Mouse (Mus musculus) hindbrain, postnatal 0 days (tissue): ENCODE measurements around the gene Mtmr4. TPM values are rescaled to one million over a fixed set of nuclear protein-coding genes. Genes with fewer than 3 reads are reported as not detected.

Source experiments
- ATAC-seq: fragments of 200-750 bp; cut with Nextera tagmentation; 2 replicates; pipeline ENCODE4 v1.8.0; 2017; ENCODE audit warnings: mild to moderate bottlenecking, moderate TSS enrichment, moderate library complexity
- DNase-seq: peaks from one replicate; pipeline ENCODE4 v3.0.0-alpha.2; 2015; ENCODE audit warnings: low spot score
- H3K27ac ChIP-seq: fragments of 300-500 bp; sonication (generic); 2 replicates; pipeline ENCODE4 v1.5.1; 2014; ENCODE audit warnings: mild to moderate bottlenecking
- H3K27me3 ChIP-seq: fragments of 300-500 bp; sonication (generic); 2 replicates; pipeline ENCODE4 v1.6.1; 2014; ENCODE audit warnings: low read length, mixed read lengths; ENCODE audit not compliant: insufficient read depth
- H3K36me3 ChIP-seq: fragments of 300-500 bp; sonication (generic); 2 replicates; pipeline ENCODE4 v1.6.1; 2014; ENCODE audit warnings: low read length, mixed read lengths; ENCODE audit not compliant: insufficient read depth
- H3K4me1 ChIP-seq: fragments of 300-500 bp; sonication (generic); 2 replicates; pipeline ENCODE4 v1.6.1; 2014; ENCODE audit warnings: antibody characterized with exemption, low read length, mixed read lengths; ENCODE audit not compliant: insufficient read depth
- H3K4me2 ChIP-seq: fragments of 300-500 bp; sonication (generic); 2 replicates; pipeline ENCODE4 v1.6.1; 2014; ENCODE audit warnings: low read depth, mild to moderate bottlenecking, low read length, moderate library complexity, mixed read lengths
- H3K4me3 ChIP-seq: fragments of 300-500 bp; sonication (generic); 2 replicates; pipeline ENCODE4 v1.5.1; 2014; ENCODE audit warnings: low read length
- H3K9ac ChIP-seq: fragments of 300-500 bp; sonication (generic); replicated peaks from 2 replicates; pipeline ENCODE4 v1.6.1; 2014; ENCODE audit warnings: mild to moderate bottlenecking, low read length, moderate library complexity, mixed read lengths
- H3K9me3 ChIP-seq: fragments of 300-500 bp; sonication (generic); 2 replicates; pipeline ENCODE4 v1.6.1; 2016; ENCODE audit warnings: low read length, mixed read lengths
- CTCF ChIP-seq: IDR thresholded peaks from 2 replicates; pipeline ENCODE4 v1.5.1; 2016; ENCODE audit warnings: antibody characterized with exemption, control low read depth, low read depth
- whole genome bisulfite sequencing: fragments of 180-500 bp; shearing (Covaris S2); extraction: QIAGEN DNeasy Blood & Tissue Kit; methylation state at CpG from one replicate; pipeline ENCODE4 v1.1.7; 2014; 5-methylcytosine and 5-hydroxymethylcytosine counted together
- polyA plus RNA-seq: library from polyadenylated mRNA; unstranded; fragments of >200 nt; fragmentation: Nextera tagmentation; extraction: Ambion mirVana; gene quantifications from 2 replicates; pipeline ENCODE4 v1.2.1, GENCODE M21; 2015
- total RNA-seq: library from RNA; depleted of rRNA; stranded (reverse); fragments of >200 nt; gene quantifications from 2 replicates; pipeline ENCODE4 v1.2.3, GENCODE M21; 2014; rRNA removed

Gene Mtmr4
- total RNA-seq (110 and 125 TPM in 2 replicates), polyA plus RNA-seq (30.6 and 34.8 TPM in 2 replicates)

DNA sequence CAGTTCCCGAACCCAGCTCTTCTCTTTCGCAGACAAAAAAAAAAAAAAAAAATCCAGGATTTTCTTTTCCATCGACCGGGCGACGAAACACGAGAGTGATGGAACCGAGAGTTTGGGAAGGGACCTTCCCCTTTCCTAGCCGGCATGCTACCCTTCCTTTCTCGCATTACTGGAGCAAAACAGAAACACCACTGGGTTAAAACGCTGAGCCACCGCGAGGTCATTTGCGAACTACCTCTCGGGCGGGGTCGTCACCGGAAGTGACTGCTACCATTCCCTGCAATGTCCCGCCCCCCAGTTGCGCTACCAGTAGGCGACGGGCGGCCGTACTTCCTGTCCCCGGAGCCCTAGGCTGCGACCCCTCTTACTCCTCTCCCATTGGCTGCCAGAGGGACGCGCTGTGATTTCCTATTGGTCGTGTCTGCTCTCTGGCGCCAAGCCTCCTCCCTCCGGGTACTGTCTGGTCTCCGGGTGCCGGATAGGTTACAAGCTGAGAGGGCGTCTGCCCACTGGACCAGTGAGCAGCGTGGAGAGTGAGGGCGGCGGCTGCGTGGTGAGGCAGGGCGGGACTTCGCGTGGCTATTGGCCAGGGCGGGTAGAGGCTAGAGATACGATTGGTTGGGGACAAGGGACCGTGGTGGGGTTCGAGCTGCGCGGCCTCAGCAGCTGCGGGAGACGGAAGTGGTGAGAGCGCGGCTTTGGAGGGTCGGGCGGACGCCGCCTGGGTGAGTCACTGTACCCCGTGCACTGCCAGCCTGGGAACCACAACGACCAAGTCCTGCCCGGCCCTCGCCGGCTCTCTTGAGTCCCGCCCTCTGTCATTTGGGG lies at the start of gene Mtmr4:
Mtmr4 (plus strand) TSS at position 637 of the 828 bp plus-strand sequence.
- WGBS: under 1% methylated on average over 56 of the region's 61 CpGs
- no peaks in the 10 kb centered on the region for H3K9me3 ChIP-seq
- H3K27me3 ChIP-seq: no peaks in the 10 kb centered on the region
- H3K4me2 ChIP-seq: peak within 1 kb of the TSS; percentile 93
- DNase-seq (peak; percentile 99), ATAC-seq (peak; percentile 98)
- H3K36me3 ChIP-seq: no peaks in the 10 kb centered on the region
- peak within 1 kb of the TSS; percentile 93 for H3K27ac ChIP-seq
- H3K9ac ChIP-seq: peak within 1 kb of the TSS; percentile 82
- H3K4me3 ChIP-seq: peak within 1 kb of the TSS; percentile 70
- peak; percentile 33 for TF ChIP-seq CTCF
- peaks cover 26% of the 10 kb centered on the region for H3K4me1 ChIP-seq

DNA sequence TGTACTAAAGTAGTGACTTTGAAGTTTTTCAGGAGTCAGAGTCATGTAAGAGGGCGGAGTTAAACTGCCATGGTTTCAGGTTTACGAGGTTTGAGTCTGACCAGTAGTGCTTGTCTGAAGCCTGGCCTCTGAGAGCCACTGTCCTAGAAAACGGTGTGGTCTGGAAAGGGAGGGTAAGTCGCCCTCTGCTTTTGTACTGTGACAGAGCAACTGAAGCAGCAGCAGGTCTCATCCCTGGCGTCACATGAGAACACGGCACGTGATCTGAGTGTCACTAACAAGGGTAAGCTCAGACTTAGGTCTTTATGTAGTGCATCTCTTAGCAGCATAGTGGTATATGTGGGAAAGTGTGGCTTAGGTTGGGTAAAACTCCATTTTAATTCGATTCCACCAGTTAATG lies 49.7 kb upstream of the Mtmr4 start:
- H3K27me3 ChIP-seq: no peaks in the 10 kb centered on the region
- WGBS: 40% methylated on average over 8 of the region's 8 CpGs
- H3K4me3 ChIP-seq: no peak overlapping the region
- peaks cover 3% of the 10 kb centered on the region; the same call in 1 of the 2 replicates for H3K4me1 ChIP-seq
- no peak for TF ChIP-seq CTCF
- no peak for DNase-seq
- no peak for ATAC-seq
- no peak overlapping the region for H3K9ac ChIP-seq
- H3K4me2 ChIP-seq: no peak overlapping the region
- no peaks in the 10 kb centered on the region for H3K9me3 ChIP-seq
- no peaks in the 10 kb centered on the region for H3K36me3 ChIP-seq
- H3K27ac ChIP-seq: no peak overlapping the region

DNA sequence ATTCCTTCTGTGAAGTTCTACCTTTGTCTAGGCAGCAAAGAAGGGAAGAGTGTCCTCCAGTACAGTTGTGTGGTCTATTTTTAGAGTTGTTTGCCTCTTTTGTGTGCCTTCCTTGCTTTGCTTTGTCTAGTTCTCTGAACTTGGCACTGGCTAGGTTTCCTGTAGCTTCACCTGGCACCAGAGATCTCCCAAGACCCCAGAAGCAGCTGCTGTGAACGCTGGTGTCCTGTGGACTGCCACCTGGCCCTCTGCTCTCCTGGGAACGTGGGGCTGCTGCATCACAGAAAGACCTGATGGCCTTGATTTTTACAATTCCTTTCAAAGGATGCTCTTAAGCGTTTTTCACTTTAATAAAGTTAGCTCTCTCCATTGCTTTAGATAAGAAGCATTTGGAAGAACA lies 49.1 kb upstream of the Mtmr4 start:
- 30% methylated on average over 3 of the region's 3 CpGs for WGBS
- H3K27ac ChIP-seq: no peak overlapping the region
- DNase-seq: peak; percentile 34
- H3K9me3 ChIP-seq: no peaks in the 10 kb centered on the region
- no peak overlapping the region for H3K4me3 ChIP-seq
- H3K9ac ChIP-seq: no peak overlapping the region
- no peak for ATAC-seq
- peaks cover 3% of the 10 kb centered on the region; the same call in 1 of the 2 replicates for H3K4me1 ChIP-seq
- TF ChIP-seq CTCF: no peak
- no peak overlapping the region for H3K4me2 ChIP-seq
- no peaks in the 10 kb centered on the region for H3K36me3 ChIP-seq
- no peaks in the 10 kb centered on the region for H3K27me3 ChIP-seq

DNA sequence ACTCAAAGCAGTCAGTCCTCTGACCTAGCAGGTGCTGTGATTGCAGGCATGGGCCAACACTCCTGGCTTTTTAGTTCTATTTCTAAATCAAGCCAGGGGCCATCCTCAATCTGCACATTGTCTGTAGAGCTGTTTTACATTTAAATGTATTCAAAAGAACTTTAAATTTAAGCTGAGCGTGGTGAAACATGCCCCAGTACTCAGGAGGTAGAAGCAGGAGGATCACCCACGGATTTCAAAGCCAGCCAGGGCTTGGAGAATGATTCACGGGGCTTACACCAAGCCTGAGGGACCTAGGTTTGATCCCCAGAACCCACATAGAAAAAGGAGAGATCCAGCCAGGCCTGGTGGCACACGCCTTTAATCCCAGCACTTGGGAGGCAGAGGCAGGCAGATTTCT lies 38.6 kb upstream of the Mtmr4 start:
- 76% methylated on average over 4 of the region's 4 CpGs for WGBS
- H3K4me2 ChIP-seq: no peak overlapping the region
- no peaks in the 10 kb centered on the region for H3K9me3 ChIP-seq
- TF ChIP-seq CTCF: no peak
- no peak overlapping the region for H3K4me3 ChIP-seq
- no peak for ATAC-seq
- H3K36me3 ChIP-seq: no peaks in the 10 kb centered on the region
- no peak overlapping the region for H3K27ac ChIP-seq
- no peak overlapping the region for H3K9ac ChIP-seq
- H3K27me3 ChIP-seq: no peaks in the 10 kb centered on the region
- no peaks in the 10 kb centered on the region for H3K4me1 ChIP-seq
- no peak for DNase-seq

- TF ChIP-seq CTCF: no peak
- ATAC-seq (no peak), DNase-seq (no peak)
- H3K27ac ChIP-seq: no peak overlapping the region
- H3K36me3 ChIP-seq: no peaks in the 10 kb centered on the region
- no peaks in the 10 kb centered on the region for H3K9me3 ChIP-seq
- 32% methylated on average over 5 of the region's 5 CpGs for WGBS
- no peak overlapping the region for H3K4me2 ChIP-seq
- H3K4me1 ChIP-seq: no peaks in the 10 kb centered on the region
- H3K27me3 ChIP-seq: no peaks in the 10 kb centered on the region
- no peak overlapping the region for H3K9ac ChIP-seq
- H3K4me3 ChIP-seq: no peak overlapping the region
Observed at GRCm38 (mm10) chr11:87554386-87554785, 37.6 kb upstream of the Mtmr4 start.

- Histone ChIP-seq H3K9ac (no peak overlapping the region), H3K27ac (no peak overlapping the region), H3K27me3 (no peaks in the 10 kb centered on the region), H3K36me3 (no peaks in the 10 kb centered on the region), H3K4me3 (no peak overlapping the region), H3K4me1 (no peaks in the 10 kb centered on the region), H3K4me2 (no peak overlapping the region), H3K9me3 (no peaks in the 10 kb centered on the region)
- DNase-seq (no peak), ATAC-seq (no peak)
- WGBS: 37% methylated on average over 2 of the region's 2 CpGs
- no peak for TF ChIP-seq CTCF
Observed at GRCm38 (mm10) chr11:87555106-87555703, 36.8 kb upstream of the Mtmr4 start.

DNA sequence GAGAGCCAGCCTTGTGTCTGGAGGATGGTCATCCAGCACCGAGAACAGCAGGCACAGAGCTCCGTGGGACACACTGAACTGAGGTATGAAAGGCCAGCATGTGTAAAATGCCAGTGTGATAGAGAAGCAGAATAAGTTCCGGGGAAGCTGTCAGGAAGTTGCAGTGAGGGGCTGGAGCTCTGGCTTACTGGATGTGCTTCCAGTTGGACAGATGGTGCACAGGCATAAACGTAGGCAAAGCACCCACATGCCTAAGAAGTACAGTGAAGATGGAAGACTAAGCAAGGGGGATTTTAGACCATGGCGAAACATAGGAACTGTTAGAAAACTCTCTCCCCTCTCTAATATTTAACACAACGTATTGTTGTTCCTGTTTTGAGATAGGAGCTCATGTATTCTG lies 30.8 kb upstream of the Mtmr4 start:
- no peak overlapping the region for H3K27ac ChIP-seq
- DNase-seq: no peak
- H3K4me2 ChIP-seq: no peak overlapping the region
- H3K36me3 ChIP-seq: no peaks in the 10 kb centered on the region
- H3K9ac ChIP-seq: no peak overlapping the region
- no peaks in the 10 kb centered on the region for H3K4me1 ChIP-seq
- no peak for TF ChIP-seq CTCF
- no peak overlapping the region for H3K4me3 ChIP-seq
- no peaks in the 10 kb centered on the region for H3K27me3 ChIP-seq
- H3K9me3 ChIP-seq: no peaks in the 10 kb centered on the region
- ATAC-seq: no peak
- WGBS: 75% methylated on average over 6 of the region's 6 CpGs
